Mouse (Mus musculus): ENCODE data around the gene Zfp747.
"Not testable (repeated sequence)": the region's sequence is repeated elsewhere in the genome, so short reads cannot be mapped to it uniquely, and the experiment has no call there.

Zfp747 gene

DNA sequence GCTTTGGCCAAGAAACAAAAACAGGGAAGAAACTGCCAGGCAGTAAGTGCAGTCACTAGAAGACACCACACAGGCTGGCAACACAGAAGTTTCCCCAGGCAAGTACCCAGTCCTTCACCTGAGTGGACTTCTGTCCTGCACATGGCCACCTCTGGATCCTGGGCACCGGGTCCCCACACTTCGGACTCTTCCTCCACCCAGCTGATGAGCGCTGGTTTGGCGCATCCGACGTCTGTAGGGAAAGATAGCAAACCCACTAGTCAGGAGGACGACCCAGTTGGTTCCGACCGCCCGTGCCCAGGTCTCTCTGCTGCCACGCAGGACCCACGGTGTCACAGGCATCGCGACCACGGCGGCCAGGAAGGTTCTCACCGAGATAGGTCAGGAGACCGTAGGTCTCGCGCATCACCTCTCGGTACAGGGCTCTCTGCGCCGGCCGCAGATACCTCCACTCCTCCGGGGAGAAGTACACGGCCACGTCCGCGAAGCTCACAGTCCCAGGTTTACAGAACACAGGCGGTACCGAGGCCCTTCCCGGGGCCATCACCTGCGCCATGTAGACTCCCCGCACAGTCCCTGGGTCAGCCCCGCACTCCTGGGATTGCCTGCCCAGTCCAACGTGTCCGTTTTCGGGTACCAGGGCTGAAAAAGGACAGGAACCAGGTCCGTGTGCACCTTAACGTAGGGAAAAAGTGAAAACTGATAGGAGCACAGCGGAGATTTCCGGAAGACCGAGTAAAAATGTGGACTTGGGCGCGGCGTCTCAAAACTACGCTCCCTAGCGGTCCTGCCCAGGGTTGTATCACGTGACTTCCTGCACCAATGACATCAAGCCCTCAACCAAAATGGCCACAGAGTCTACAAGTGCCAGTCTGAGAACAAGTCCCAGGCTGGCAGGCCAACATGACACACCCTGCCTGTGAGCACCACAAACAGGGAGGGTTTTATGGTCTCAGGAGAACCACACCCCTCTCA lies at the start of gene Zfp747:
Zfp747 (minus strand) TSS at position 780 of the 975 bp plus-strand sequence.
- DNase-seq = peak; percentile 96

DNA sequence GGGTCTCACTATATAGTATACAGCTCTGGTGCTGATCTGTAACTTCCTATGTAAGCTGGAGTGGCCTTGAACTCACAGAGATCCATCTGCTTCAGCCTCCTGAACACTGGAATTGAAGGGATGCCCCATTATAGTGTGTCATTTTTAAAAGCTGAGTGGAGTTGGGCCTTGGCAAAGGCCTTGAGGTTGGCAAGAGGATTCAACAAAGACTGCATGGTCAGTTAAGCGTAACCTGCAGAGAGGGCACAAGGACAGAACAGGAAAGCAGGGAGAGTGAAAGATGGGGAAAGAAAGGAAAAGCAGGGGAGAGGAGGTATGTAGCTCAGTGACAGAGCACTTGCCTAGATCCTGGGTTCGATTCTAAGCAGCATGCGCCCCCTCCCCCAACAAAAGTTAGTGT lies 49.4 kb upstream of the Zfp747 start:
- peak; percentile 38 for DNase-seq

DNA sequence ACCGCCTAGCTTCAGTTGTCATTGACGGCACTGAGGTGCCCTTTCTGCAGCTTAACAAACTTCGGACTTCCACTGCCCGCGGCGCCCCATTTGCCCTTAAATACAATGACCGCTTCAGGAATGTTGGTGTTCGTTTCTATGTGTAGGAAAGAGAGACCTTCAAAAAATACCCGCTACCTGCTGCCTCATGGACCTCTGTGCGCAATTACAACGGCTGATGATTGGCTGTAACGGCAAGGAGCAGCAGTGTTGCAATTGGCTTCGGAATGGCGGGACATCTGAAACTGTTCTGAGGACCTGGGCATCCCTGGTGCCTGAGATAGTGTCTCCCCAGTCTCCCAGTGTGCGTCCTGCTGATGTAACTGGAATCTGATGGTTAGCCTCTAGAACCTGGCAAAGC lies 46.4 kb upstream of the Zfp747 start:
- no peak for DNase-seq

DNA sequence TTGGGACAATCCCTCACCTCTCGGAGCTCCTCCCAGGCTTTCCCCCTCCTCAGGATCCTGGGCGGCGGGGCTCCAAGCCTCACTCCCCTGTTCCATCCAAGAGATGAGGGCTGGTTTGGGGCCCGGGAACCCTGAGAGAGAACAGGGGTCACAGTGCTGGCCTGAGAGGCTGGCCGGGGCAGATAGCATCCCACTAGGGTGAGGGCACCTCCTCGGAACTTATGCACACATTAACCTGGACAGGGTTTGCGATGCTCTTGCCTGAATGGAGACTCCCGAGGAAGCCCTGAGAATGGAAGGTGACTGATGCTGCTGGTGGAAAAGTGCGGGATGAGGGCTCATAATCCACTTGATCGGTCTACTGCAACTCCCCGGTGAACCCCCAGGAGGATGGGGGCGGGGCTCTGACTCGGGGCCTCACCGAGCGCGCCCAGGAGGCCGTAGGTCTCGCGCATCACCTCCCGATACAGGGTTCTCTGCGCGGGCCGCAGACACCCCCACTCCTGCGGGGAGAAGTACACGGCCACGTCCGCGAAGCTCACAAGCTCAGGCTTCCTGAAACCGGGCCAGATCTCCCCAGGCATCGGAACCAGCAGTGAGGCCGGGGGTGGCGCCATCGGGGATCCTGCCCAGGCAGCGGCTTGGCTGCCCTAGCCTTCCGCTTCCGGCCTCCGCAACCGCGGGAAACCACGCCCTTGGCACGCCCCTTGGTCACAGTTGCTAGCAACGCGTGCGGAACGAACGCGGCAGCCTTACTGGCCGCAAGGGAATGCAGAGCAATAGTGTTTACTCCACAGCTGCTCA lies 45.7 kb upstream of the Zfp747 start, which contains the start of gene Zfp688:
Zfp688 (minus strand) TSS at position 681 of the 804 bp plus-strand sequence.
- peak; percentile 97 for DNase-seq

DNA sequence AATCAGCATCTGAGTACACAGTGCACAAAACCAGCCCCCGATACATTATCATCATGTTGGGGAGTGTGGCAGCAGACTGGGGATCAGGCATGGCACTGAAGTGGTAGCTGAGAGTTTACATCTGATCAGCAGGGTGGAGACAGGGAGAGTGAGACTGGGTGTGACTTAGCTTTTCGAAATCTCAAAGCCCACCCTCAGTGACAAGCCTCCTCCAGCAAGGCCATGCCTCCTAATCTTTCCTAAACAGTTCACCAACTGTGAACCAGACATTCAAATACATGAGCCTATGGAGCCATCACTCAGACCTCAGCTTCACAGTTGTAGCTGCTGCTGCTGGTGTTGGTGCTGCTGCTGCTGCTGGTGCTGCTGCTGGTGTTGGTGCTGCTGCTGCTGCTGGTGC lies 35.6 kb upstream of the Zfp747 start:
- no peak for DNase-seq

DNA sequence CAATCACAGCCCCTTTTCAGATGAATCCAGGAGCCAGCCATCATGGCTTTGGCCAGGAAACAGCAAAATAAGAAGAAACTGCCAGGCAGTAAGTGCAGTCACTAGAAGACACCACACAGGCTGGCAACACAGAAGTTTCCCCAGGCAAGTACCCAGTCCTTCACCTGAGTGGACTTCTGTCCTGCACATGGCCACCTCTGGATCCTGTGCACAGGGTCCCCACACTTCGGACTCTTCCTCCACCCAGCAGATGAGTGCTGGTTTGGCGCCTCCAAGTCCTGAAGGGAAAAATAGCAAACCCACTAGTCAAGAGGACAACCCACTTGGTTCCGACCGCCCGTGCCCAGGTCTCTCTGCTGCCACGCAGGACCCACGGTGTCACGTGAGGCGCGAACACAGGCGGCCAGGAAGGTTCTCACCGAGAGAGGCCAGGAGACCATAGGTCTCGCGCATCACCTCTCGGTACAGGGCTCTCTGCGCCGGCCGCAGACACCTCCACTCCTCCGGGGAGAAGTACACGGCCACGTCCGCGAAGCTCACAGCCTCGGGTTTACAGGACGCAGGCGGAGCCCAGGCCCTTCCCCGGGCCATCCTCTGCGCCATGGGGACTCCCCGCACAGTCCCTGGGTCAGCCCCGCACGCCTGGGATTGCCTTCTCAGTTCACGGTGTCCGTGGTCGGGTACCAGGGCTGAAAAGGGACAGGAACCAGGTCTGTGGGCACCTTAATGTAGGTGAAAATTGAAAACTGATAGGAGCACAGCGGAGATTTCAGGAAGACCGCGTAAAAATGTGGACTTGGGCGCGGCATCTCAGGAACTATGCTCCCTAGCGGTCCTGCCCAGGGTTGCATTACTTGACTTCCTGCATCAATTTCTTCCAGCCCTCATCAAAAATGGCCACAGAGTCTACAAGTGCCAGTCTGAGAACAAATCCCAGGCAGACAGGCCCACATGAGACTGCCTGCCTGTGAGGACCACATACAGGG lies 30.4 kb upstream of the Zfp747 start, which contains the start of gene Zfp764:
Zfp764 (minus strand) TSS at position 821 of the 986 bp plus-strand sequence.
- DNase-seq = peak; percentile 94

DNA sequence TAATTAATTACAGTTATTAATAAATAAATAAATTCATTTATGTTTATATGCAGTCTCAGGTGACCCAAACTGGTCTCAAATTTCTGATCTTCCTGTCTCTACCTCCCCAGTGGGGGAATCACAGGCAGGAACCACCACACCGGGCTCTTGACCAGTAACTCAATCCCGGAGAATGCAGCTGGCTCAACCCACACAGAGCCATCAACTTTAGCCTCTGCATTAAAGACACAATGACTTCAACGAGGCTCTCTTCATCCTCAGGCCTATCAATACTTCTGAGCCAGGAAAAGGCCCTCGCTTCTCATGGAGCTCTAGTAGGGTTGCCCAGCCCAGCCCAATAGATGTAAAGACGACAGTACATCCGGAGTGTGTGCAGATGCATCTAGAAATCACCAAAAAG lies 28.3 kb upstream of the Zfp747 start:
- not testable (repeated sequence) for DNase-seq

DNA sequence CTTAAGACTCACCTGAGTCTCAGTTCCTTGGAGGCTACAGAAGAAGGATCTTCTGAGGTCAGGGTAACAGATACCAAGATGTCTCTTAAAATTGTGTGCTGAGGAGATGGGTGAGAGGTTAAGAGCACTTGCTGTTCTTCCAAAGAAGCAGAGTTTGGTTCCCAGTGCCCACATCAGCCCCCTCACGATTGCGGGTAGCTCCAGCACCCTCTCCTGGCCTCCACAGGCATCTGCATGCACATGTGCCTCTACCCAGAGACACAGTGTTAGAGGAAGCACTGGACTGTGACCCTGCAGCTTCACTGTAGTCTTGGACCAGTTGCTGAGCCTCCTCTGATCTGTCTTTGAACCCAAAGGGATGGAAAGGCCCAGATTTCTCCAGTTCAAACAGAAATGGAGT lies 27.1 kb upstream of the Zfp747 start:
- no peak for DNase-seq

DNA sequence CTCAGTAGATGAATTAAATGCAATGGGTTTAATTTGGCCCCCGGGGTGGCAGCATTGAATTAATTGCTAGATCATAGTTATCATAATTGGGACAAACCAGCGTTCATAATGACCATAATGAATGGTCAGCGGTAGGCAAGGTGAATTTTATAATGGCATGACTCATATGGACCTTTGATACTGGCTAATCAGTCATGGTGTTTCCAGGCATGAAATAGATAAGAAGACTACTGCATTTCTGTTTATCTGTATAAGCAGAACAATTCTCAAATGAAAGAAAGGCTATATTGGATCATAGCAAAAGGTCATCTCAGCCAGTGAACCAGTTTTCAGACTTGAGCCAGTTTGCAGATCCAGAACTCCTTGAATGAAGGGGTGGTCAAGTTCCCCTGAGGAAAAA lies 24.5 kb upstream of the Zfp747 start:
- no peak for DNase-seq

DNA sequence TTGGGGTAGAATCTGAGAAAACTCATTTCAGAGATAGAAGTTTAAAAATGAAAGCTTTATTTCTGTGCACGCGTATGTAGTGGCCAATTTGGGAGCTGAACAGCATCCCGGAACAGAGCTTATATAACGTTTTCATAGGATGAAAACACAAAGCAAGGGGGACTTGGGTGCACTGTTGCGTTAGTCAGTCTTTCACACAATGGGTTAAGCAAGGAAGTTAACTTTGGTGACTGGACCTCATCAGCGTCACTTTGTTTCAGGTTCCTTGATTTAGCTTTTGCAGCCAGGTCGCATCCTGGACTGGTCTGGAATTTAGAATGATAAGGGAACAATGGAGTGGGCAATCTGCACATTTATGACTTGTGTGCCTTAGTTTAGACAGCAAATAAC lies 18.1 kb upstream of the Zfp747 start:
- no peak for DNase-seq

DNA sequence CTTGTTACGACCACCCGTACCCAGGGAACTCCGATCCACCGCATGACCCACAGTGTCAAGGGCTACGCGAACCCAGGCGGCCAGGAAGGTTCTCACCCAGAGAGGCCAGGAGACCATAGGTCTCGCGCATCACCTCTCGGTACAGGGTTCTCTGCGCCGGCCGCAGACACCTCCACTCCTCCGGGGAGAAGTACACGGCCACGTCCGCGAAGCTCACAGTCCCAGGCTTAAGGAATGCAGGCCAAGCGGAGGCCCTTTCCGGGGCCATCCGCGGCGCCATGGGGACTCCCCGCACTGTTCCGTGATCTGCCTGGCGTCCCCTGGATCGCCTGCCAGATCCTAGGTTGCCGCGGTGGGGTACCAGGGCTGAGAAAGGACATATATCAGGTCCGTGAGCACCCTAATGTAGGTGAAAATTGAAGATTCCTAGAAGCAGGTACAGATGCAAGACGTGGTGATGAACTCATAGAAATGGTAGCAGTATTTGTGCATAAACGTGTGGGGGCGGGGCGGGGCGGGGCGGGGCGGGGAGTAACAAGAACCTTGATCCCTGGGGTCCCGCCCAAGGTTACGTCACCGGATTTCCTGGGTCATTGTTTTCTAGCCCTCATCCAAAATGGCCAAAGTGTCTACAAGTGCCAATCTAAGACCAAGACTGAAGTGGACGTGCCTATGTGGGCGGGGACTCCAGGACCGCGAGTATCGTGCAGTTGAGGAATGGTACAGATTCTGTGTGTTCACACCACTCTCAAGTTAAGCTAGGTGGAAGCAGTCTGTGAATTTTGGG lies 17.5 kb upstream of the Zfp747 start, which contains the start of gene E430018J23Rik:
E430018J23Rik (minus strand) TSS at position 473 of the 787 bp plus-strand sequence.
- peak; percentile 98 for DNase-seq

DNA sequence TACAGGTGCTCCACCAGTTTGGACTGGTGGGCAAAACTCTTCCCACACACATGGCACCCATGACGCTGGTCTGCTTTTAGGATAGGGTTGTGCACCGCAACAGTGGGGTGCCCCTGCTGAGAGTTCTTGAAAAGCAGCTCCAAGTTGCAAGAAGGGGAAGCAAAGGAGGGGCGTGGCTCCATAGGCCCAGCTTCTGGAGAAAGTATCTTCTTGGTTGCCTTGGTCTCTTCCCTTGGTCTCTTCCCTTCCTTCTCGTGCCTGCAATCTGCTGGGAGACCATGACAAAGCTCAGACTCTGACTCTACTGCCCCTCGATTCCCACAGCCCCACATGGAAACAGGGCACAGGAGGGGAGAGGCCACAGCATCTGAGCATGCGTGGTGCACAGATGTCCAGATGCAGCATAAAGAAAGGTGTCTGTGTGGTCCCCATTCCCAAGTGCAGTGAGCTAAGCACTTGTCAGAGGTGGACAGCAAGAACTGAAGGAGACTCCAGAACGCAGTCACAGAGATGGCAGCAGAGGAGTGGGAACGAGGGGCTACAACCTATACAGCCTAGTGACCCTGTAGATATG lies 16.5 kb upstream of the Zfp747 start:
- no peak for DNase-seq

DNA sequence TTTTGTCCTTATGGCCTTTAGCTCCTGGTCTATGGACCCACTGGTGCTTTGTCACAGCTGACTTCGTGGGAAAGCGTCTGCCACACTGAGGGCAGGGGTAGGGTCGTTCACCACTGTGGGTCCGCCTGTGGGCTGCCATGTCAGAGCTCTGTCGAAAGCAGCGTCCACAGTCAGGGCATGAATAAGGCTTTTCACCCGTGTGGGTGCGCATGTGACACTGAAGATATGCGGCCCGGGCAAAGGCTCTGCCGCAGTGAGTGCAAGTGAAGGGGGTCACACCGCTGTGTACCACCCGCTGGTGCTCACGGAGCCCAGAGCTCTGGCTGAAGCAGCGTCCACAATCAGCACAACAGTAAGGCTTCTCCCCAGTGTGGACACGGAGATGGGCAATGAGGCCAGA lies 15.7 kb upstream of the Zfp747 start:
- no peak for DNase-seq

DNA sequence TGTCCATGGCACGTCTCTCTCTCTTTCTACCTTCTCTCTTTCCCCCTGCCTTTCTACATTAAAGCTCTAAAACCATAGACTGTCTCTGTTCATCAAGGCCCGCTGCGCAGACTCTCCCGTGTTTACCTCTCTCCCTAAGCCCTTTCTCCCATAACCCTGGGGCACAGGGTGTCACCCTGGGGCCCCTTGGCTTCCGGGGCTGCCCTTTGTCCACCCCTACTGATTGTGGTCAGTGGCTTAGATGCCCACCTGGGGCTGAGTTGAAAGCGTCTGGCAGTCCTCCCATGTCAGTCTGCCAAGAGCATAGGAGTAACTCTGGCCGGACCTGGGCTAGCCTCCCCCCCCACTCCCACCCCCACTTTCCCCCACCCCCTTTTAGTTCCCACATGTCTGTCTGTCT lies 14.5 kb upstream of the Zfp747 start:
- no peak for DNase-seq

DNA sequence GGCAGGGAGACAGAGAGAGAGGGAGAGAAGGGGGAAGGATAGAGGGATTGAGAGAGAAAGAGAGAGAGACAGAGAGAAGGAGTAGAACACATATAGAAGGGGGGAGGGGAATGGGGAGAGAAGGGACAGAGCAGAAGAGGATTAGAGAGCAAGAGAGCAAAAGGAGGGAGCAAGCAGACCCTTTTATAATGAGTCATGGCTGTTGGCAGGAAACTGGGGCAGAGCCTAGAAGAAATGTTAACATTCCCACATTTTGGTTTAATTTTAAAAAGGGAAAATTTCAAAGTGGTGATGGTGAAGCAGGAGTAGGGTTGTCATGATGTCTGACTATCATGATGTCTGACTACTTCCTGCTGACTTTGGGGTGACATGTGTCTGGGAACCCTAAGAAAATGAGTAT lies 12.4 kb upstream of the Zfp747 start:
- DNase-seq = not testable (repeated sequence)

DNA sequence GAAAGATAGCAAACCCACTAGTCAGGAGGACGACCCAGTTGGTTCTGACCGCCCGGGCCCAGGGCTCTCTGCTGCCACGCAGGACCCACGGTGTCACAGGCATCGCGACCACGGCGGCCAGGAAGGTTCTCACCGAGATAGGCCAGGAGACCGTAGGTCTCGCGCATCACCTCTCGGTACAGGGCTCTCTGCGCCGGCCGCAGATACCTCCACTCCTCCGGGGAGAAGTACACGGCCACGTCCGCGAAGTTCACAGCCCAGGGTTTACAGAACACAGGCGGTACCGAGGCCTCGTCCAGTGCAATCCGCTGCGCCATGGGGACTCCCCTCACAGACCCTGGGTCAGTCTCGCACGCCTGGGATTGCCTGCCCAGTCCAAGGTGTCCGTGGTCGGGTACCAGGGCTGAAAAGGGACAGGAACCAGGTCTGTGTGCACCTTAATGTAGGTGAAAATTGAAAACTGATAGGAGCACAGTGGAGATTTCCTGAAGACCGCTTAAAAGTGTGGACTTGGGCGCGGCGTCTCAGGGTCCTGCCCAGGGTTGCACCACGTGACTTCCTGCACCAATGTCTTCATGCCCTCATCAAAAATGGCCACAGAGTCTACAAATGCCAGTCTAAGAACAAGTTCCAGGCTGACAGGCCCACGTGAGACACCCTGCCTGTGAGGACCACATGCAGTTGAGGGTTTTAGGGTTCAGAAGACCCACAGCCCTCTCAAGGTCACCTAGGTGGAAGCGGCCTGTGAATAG lies 11.0 kb upstream of the Zfp747 start, which contains the start of gene 9130019O22Rik:
9130019O22Rik (minus strand) TSS at position 526 of the 752 bp plus-strand sequence.
- peak; percentile 91 for DNase-seq

DNA sequence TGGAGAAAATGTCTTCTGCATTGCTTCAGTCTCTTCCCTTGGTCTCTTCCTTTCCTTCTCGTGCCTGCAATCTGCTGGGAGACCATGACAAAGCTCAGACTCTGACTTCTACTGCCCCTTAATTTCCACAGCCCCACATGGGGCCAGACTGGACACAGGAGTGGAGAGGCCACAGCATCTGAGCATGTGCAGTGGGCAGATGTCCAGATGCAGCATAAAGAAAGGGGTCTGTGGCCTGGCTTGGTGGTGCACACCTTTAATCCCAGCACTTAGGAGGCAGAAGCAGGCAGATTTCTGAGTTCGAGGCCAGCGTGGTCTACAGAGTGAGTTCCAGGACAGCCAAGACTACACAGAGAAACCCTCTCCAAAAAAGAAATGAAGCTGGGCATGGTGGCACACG lies 9.7 kb upstream of the Zfp747 start:
- not testable (repeated sequence) for DNase-seq

DNA sequence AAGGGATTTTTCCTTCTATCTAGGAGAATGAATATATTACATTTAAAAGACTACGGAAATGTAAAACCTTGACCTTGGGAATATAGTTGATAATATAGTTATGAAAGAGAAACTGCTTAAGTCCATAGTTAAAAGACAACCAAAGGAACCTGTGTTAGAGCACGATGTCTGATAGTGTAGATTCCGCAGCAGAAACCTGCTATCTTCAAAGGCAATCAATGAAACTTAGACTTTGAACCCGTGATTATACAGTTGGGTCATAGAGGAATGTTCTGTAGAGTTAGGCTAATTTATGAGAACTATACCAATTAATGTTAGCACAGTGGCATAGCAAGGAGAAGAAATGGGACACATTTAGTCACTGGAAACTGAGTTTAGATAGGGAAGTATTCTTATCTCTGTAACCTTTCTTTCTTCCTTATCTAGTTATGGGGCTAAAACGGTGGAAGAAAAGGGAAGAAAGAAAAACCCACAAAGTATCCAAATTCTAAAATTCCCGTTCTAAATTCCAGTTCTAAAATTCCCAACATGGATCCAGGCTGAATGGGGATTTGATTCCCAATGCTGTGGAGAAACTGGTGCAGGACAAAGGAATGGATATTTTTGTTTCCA lies 2.6 kb upstream of the Zfp747 start:
- DNase-seq = no peak

DNA sequence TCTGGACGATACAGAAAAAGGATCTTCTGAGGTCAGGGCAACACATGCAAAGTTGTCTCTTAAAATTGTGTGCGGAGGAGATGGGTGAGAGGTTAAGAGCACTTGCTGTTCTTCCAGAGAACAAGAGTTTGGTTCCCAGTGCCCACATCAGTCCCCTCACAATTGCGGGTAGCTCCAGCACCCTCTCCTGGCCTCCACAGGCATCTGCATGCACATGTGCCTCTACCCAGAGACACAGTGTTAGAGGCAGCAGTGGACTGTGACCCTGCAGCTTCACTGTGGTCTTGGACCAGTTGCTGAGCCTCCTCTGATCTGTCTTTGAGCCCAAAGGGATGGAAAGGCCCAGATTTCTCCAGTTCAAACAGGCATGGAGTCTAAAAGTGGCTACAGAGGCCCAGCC lies 4.0 kb downstream of the Zfp747 start:
- DNase-seq = not testable (repeated sequence)

DNA sequence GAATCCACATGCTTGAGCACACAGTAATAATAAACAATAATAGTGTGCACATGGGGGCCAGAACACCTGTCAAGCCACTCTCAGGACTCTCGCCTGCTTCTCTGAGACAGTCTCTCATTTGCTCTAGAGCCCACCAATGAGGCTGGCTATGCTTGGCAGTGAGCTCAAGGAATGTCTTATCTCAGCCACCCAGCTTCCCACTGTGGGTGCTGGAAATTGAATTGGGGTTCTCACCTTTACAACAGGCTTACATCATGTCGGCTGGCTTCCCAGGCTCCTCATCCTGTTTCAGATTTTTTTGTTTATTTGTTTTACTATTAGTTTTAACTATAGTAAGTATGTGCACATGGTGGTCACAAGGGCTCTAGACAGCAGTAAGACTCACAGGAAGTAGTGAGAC lies 4.6 kb downstream of the Zfp747 start:
- no peak for DNase-seq
